Mouse (Mus musculus) thymus, postnatal 14 days (tissue): Measurements from ENCODE around the gene Bves.
"Not testable (repeated sequence)": the region's sequence is repeated elsewhere in the genome, so short reads cannot be mapped to it uniquely, and the experiment has no call there.

ENCODE experiments used
- DNase-seq: peaks from one replicate; pipeline ENCODE4 v3.0.0; 2021

Bves gene

GRCm38 (mm10) chr10:45335434-45336422 is at the start of gene Bves:
Gene Bves, plus strand, starts transcription at chr10:45335772.
- DNase-seq, result peak; percentile 29

DNA sequence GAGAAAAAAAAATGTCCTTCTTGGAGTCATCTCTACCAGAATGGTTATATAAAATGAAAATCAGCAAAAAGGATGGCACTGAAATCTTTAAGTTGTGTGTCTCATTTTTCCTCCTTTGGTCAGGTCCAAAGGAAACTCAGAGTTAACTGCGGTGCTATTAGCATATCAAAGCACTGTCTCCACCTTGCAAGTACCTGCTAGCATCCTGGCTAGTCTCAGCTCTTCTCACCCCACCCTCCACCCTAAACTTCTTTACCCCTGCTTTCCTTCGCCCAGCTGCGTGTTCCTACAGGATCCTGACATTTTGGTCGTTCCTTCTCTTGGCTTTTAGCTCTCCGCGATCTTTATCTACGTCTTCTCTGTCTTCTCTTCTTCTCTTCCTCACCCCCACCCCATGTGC is 47.2 kb upstream of the Bves start:
- DNase-seq, result no peak

- DNase-seq, result peak; percentile 5
Measured at GRCm38 (mm10) chr10:45289218-45290105, 46.1 kb upstream of the Bves start.

DNA sequence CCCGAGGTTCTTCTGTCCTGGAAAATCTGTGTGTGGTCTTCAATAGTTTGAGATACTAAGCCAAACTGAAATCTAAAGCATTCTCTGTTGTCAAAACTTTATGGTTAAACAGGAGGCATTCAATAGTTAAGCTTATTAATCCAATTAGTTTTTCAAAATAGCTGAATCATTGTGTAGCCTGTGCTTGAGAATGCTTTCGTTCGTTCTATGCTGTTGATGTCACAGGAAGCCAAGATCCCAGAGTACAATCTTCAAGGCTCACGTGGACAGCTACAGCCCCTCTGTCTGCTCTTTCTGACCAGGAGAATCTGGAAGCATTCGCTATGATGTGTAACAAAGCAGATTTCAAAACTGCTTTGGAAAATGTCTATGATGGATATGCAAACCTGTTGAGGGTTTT is 45.0 kb upstream of the Bves start:
- no peak for DNase-seq

DNA sequence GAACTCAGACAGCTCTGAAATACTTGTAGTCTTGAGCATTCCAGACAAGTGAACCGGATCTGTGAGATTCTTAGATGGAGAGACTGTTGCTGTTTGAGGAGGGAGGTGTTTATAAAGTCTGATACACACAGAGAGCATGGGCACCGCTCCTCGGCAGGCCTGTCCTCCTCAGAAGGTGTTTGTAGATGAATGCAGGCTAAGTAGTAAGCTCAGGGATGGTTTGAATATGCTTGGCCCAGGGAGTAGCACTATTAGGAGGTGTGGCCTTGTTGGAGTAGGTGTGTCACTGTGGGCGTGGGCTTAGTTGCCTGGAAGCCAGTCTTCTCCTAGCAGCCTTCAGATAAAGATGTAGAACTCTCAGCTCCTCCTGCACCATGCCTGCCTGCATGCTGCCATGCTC is 43.4 kb upstream of the Bves start:
- DNase-seq, result not testable (repeated sequence)

DNA sequence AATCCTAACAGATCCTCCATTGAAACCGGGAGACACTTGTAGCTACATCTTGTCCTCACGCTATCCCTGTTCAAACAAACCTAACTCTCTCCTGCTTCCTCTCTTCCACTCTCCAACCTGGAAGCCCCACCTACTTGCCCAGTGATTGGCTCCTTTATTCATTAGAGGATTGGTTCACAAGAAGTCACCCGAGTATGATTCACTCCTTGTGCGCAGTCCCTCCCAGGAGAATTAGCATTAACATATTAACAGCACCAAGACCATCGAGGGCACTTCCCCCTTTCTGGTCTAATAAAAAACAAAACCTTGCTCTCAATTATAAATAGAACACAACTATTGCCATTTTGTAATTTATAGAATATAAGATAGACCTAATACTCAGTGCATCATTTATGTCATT is 40.5 kb upstream of the Bves start:
- DNase-seq, result no peak

DNA sequence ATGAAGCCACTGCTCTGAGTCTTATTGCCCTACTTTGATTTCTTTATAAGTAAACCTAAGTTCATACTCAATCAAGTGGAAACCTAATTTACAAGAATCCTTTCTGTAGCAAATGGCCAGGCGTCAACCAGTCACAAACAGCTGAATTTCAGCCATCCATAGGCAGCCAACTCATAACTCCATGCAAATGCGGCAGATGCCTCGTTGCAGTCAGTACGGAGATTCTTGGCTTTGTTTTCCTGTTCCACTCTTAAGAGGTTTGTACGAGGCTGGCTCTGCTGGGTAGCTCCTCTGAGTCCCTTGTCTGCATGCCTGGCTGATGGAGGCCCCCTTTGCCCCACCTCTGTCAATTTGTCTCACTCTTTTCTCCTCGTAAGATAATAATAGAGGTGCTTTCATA is 37.1 kb upstream of the Bves start:
- no peak for DNase-seq

DNA sequence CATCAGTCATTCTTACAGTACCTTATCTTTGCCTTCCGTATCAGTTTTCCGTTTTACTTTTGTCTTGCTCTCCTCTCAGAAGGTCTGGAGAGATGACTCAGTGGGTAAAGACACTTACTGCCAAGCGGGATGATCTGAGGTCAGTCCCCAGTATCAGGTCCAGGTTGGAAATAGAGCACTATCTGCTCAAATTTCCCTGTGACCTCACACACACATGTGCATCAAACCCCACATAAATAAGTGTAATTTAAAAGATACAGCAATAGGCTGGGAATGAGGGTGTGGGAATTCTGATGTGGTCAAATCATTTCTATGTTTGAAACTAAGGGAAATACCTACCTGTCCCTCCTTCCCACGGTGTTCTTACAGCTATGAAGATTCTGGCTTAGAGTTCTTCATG is 36.1 kb upstream of the Bves start:
- DNase-seq, result no peak

DNA sequence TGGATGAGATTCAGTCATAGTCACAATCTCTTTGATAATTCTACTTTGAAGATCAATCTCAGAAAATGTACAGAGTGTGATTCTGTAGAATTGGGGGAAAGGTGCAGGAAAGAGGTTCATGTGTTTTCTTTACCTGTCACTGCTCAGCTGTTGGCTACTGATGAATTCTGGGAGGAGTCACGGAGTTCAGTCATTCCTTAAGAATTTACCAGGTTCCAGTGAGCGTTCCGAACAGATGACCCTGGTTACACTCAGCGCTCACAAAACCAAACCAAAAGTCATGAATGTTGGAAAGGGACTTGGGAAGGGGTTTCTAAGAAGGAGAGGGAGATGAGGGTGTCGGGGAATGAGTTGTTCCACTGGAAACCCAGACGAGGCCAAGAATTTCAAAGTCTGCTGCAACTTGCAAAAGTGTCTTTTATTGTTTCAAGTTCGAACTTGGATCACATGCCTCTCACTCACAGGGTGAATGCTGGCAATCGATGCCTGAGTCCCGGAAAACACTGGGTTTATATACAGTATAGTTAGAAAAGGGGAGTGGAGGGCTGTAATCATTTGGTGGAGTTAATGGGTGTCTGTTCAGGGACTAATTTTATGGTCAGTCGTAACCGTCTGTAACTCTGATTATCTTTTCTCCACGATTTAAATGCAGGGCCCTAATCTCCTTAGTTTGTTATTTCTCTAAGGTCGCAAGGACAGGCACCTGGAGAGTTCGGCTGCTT is 32.1 kb upstream of the Bves start:
- no peak for DNase-seq

- no peak for DNase-seq
Measured at GRCm38 (mm10) chr10:45305173-45305572, 30.4 kb upstream of the Bves start.

- DNase-seq, result no peak
Measured at GRCm38 (mm10) chr10:45311129-45311528, 24.4 kb upstream of the Bves start.

DNA sequence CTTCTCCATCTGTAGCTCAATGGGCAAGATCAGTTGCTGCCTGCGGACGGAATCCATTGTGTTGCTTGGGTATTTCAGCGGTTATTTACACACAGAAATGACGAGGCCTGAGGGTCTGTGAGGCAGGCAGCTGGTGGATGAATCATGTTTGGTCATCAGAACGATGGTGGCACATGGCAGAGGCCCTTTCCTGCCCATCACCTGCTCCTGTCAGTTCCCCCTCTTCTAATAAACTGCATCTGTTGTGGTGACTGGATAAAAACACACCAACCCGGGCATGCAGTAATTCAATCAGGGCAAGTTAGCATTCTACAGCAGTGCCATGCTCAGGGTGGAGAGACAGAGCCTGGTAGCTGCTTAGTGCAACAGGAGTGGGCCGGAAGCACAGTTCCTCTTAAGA is 23.9 kb upstream of the Bves start:
- DNase-seq, result no peak

DNA sequence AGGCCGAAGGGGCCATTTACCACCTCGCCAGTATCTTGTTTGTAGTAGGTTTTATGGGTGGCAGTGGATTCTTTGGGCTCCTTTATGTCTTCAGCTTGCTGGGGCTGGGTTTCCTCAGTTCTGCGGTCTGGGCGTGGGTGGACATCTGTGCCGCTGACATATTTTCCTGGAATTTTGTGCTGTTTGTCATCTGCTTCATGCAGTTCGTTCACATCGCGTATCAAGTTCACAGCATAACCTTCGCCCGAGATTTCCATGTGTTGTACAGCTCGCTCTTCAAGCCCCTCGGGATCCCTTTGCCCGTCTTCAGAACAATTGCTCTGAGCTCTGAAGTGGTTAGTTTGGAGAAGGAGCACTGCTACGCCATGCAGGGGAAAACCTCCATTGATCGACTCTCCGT is 20.7 kb upstream of the Bves start:
- DNase-seq, result no peak

DNA sequence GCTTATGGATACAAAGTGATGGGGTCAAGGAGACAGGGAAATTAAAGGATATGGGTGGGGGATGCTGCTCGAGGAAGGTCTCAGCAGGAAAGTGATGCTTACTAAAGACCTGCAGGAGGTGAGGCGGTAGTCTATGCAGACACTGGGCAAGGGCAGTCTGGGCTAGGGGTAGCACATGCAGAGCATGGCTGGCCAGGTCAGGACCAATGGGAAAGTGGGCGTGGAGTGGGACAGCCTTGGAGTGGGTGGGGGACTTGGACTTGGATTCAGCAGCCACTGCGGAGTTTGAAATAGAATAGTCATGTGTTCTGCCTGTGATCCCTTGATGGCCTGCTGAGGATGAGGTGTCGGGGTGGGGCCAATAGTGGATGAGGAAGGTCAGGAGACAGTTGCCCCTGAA is 16.6 kb upstream of the Bves start:
- no peak for DNase-seq

- no peak for DNase-seq
Measured at GRCm38 (mm10) chr10:45320296-45320695, 15.3 kb upstream of the Bves start.

GRCm38 (mm10) chr10:45324159-45324558 is 11.4 kb upstream of the Bves start:
- no peak for DNase-seq

GRCm38 (mm10) chr10:45328196-45329000 is 7.2 kb upstream of the Bves start:
- DNase-seq, result no peak

- no peak for DNase-seq
Measured at GRCm38 (mm10) chr10:45334925-45335324, 647 bp upstream of the Bves start.

DNA sequence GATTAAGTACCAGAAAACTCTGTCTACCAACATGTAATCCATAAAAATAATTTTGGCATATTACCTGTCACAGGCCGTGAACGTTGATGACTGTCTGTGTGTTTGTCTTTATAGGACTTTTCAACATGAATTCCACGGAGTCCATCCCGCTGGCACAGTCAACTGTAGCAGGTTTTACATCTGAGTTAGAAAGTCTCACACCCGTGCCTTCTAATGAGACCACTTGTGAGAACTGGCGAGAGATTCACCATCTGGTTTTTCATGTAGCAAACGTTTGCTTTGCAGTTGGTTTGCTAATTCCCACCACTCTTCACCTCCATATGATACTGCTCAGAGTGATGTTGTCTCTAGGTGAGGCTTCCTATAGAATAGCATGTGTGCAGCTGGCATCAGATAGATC is 3.5 kb downstream of the Bves start:
- no peak for DNase-seq

DNA sequence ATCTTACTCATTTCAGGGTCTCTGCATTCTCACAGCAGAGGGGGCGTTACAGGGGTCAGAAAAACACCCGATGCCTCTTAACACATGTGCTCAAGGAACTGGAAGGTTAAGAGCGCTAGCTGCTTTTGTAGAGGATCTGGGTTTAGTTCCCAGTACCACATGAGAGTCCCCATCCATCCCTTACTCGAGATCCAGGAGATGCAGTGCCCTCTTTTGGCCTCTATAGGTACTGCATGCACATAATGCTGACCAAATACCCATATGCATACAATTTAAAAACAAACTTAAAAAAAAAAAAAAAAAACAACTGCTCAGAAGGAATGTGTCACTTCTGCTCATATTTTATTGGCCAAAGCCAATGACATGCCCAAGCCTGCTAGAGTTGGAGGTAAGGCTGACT is 8.8 kb downstream of the Bves start:
- no peak for DNase-seq

GRCm38 (mm10) chr10:45345217-45345616 is 9.6 kb downstream of the Bves start:
- no peak for DNase-seq

DNA sequence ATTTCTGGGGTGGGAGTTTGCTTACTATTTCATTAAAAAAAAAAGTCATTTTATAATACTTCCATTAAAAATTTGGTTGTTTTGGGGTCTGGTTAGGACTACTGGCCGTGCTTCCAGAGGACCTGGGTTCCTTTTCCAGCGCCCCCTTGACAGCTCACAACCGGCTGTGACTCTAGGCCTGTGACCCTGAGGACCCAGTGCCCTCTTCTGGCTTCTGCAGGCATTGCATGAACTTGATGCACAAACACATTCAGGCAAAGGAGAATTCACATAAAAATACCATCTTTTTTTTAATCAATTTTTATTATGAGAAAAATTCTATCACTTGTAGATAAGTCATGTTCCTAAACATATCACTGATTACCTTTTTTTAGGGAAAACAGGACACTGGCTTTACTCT is 12.6 kb downstream of the Bves start:
- peak; percentile 8 for DNase-seq
